Mouse (Mus musculus) brain, embryonic 18.5 days (tissue): ENCODE measurements at regions not wholly inside any gene's neighbourhood (a gene's known extent, or its start where the extent isn't known, plus 50 kb on each side); places are given as distances from the start of the nearest gene placed in this dataset.

Source experiments
- DNase-seq: peaks from one replicate; pipeline ENCODE4 v3.0.0-alpha.2; 2012; ENCODE audit warnings: low read depth, low spot score

- DNase-seq = no peak
These were observed 122.1 kb upstream of the Topaz1 start for GRCm38 (mm10) chr9:122625081-122625480.

GRCm38 (mm10) chr9:122626346-122626745 is 120.8 kb upstream of the Topaz1 start:
- no peak for DNase-seq

GRCm38 (mm10) chr9:122629171-122629904 is 117.8 kb upstream of the Topaz1 start:
- DNase-seq = no peak

- DNase-seq = no peak
These were observed 115.4 kb upstream of the Topaz1 start for GRCm38 (mm10) chr9:122631793-122632192.

- no peak for DNase-seq
These were observed 113.7 kb upstream of the Topaz1 start for GRCm38 (mm10) chr9:122633484-122633883.

- peak; percentile 59 for DNase-seq
These were observed 111.8 kb upstream of the Topaz1 start for GRCm38 (mm10) chr9:122635138-122635964.

- DNase-seq = no peak
These were observed 109.6 kb upstream of the Topaz1 start for GRCm38 (mm10) chr9:122637591-122637990.

- DNase-seq = no peak
These were observed 107.9 kb upstream of the Topaz1 start for GRCm38 (mm10) chr9:122639239-122639638.

GRCm38 (mm10) chr9:122642913-122643312 is 104.2 kb upstream of the Topaz1 start:
- DNase-seq = no peak

- no peak for DNase-seq
These were observed 101.6 kb upstream of the Topaz1 start for GRCm38 (mm10) chr9:122645569-122645968.

GRCm38 (mm10) chr9:122650862-122651261 is 96.3 kb upstream of the Topaz1 start:
- no peak for DNase-seq

- no peak for DNase-seq
These were observed 91.6 kb upstream of the Topaz1 start for GRCm38 (mm10) chr9:122655583-122655982.

- no peak for DNase-seq
These were observed 87.1 kb upstream of the Topaz1 start for GRCm38 (mm10) chr9:122660050-122660449.

GRCm38 (mm10) chr9:122666978-122667645 is 80.0 kb upstream of the Topaz1 start:
- no peak for DNase-seq

GRCm38 (mm10) chr9:122667646-122667981 is 79.5 kb upstream of the Topaz1 start:
- DNase-seq = no peak

- DNase-seq = no peak
These were observed 73.4 kb upstream of the Topaz1 start for GRCm38 (mm10) chr9:122673777-122674176.

GRCm38 (mm10) chr9:122678001-122678696 is 69.0 kb upstream of the Topaz1 start:
- no peak for DNase-seq

GRCm38 (mm10) chr9:122687170-122687569 is 60.0 kb upstream of the Topaz1 start:
- DNase-seq = no peak

- DNase-seq = no peak
These were observed 55.3 kb upstream of the Topaz1 start for GRCm38 (mm10) chr9:122691879-122692278.

GRCm38 (mm10) chr9:122695724-122696123 is 51.4 kb upstream of the Topaz1 start:
- no peak for DNase-seq
